Mouse (Mus musculus) right cerebral cortex, adult 18-20 months (tissue): ENCODE data around the gene Tex38.
A peak's percentile ranks its signal among the peaks of the same experiment; 100 is the strongest.

Source experiments
- DNase-seq: peaks from one replicate; pipeline ENCODE4 v3.0.0; 2022; ENCODE audit warnings: mixed read lengths

Gene Tex38

GRCm38 (mm10) chr4:115780918-115781317 lies at the start of gene Tex38:
Tex38 (minus strand) TSS chr4:115781018.
- no peak for DNase-seq

DNA sequence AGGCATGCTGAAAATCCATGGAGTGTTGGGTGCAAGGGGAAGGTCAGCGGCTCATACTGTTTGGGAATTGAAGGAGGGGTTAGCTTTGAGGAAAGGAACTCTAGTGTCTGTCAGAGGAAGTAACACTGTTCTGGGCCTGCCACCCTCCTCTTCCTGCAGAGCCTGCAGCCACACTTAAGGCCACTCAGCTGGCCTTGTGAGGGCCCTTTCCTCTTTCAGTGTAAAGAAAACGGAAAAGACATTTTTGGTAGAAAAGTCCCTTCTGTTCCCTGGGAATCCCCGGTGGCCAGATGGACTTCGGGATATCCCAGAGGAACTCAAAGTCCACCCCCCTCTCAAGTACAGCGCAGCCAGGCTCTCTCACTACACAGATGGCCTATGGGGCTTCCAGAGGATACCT lies 49.7 kb upstream of the Tex38 start:
- no peak for DNase-seq

- no peak for DNase-seq
These were observed 47.7 kb upstream of the Tex38 start for GRCm38 (mm10) chr4:115828572-115828902.

DNA sequence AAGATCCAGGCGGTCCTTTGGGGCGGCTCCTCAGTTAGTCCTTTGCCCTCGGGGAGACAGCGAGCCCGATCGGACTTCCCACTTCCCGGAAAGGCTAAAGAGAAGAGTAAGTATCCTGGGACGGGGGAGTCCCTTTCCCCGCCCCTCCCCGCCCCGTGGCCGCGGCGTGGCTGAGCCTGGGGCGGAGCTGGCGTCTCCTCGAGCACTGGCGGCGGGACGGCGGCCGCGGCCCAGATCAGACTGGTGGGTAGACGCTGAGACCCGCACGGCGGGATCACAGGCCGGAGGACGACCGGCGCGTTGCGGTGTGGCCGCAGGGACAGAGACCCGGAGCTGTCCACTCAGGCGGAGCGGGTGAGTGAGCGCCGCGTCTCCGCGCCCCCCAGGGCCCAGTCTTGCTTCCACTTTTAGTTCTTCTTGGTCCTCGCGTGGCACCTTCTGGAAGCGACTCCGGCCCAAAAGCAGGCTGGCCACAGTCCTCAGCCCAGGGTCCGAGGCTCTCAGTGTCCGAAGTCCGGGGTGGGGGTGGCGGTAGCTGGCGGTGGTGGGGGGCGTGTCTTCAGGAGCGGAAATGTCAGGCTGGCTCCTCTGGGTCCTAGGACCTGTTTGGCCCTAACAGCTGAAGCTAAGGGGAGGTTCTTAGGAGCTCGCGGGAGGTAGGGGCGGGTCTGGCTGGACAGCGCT lies 47.2 kb upstream of the Tex38 start, which contains the start of gene Mob3c:
Gene Mob3c, plus strand, starts transcription at position 205 of the 684 bp plus-strand sequence.
- peak; percentile 64 for DNase-seq

DNA sequence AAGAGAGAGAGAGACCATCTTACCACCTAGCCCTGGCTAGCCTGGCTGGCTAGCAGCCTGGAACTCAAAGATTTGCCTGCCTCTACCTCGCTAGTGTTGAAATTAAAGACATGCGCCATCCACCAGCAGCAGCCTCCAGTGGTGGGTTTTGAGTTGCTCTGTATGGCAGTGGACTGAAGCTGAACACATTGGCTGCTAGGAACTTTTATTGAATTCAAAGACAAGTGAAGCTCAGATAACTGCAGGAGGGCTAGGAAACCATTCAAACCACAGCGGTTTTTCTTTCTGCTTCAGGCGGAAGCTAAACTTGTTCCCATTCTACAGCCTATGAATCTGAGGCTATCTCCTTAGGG lies 46.7 kb upstream of the Tex38 start:
- no peak for DNase-seq

- no peak for DNase-seq
These were observed 46.2 kb upstream of the Tex38 start for GRCm38 (mm10) chr4:115827066-115827465.

DNA sequence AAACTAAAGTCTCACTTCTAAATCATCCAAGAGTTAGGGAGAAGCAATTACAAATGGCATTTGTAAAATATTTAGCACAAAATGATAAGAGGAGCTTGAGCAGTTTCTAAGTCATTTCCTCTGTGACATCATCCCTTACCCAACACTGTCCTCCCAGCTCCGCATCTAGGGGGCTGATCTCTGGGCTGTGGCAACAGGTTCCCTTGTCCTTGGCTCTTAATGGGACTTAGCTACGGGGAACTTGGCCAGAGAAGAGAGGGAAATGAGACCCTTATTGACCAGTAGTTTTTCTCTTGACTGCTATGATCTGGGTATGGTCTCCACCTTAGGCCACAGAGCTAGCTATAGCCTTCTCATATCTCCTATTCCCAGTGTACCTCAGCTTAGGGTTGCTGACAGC lies 44.5 kb upstream of the Tex38 start:
- DNase-seq, result no peak

- no peak for DNase-seq
These were observed 43.4 kb upstream of the Tex38 start for GRCm38 (mm10) chr4:115824178-115824577.

DNA sequence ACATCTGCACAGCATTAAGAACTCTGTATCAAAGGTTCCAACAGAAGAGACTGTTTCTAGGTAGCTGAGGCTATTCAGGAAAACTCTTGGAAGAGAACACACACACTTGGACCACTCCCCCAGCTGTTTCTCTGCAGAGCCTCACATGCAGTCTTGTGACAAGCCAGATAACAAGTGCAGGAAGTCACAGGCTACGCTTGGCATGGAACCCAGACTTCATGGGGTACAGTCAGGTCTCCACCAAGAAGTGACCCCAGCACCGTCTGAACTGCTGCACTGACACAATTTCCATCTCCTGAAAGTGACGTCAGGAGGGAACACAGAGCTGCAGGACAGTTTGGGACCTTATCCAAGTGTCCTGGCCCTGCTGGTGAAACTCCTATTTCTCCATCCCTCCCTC lies 41.1 kb upstream of the Tex38 start:
- no peak for DNase-seq

GRCm38 (mm10) chr4:115821431-115821830 lies 40.6 kb upstream of the Tex38 start:
- no peak for DNase-seq

- DNase-seq, result no peak
These were observed 40.1 kb upstream of the Tex38 start for GRCm38 (mm10) chr4:115820944-115821343.

- DNase-seq, result no peak
These were observed 39.4 kb upstream of the Tex38 start for GRCm38 (mm10) chr4:115820199-115820598.

GRCm38 (mm10) chr4:115815606-115816005 lies 34.8 kb upstream of the Tex38 start:
- no peak for DNase-seq

DNA sequence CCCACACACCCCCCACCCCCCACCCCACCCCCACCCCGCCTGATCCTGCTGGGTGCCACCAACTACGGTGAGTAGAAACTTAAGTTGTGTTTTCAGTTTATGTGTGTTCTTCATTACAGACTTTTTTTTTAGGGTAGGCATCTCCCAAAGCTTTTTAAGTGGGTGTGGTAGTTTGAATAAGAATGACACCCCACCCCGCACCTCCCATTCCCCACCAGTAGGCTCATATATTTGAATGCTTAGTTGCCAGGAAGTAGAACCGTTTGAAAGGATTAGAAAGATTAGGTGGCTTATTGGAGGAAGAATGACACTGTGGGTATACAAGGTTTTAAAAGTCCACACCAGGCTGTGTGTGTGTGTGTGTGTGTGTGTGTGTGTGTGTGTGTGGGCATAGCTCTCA lies 31.5 kb upstream of the Tex38 start:
- no peak for DNase-seq

DNA sequence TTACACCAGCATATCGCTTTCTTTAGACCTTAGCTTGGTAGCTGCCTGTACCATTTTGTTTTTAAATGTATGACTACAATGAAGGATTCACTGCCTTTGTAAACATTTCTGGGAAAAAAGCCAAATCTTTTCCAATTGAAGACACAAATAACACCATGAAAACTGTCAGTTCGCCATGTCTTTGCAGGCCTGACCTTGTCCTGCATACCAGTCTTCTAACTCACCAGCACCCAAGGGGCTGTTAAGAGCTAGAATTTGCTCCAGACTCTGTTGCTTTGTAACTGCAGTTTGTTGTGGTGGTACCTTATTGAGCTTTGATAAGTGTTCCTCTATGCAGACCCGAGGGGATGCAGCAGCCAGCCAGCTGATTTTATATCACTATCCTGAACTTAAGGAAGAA lies 19.2 kb upstream of the Tex38 start:
- DNase-seq, result no peak

DNA sequence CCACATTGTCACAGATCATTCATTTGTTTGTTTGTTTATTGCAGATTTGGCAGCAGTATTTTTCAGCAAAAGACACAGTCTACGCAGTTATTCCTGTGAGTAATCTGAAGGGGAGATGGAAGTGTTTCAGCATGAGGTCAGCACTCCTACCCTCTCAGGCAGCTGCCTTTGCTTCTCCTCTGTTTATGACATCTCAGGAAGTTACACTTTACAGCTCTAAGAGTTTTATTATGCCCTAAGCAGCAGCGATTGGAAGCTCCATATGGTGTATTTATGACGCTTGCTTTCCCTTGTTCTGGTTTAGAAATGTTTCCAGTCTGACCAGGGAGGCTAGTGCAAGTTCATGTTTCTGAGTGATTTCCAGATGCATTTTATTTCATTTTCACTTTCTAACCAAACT lies 14.5 kb upstream of the Tex38 start:
- DNase-seq, result no peak

DNA sequence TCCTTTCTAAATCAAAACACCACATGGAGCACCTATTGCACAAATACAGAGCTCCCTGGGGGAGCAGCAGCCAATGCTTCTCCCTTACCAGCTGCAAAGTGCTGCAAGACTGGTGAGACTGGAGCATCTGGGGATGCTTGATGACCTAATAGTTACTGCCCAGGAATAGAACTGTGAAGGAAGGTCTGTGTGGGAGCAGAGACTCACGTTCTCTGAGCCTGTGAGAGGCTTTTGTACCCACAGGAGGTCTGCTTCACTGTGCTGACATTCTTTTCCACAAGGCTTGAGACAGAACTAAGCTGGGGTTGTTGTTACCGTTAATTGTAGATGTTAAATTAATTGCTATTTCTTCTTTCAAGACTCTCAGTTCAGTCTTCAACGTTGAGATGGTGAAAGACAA lies 10.0 kb upstream of the Tex38 start:
- DNase-seq, result peak; percentile 45

GRCm38 (mm10) chr4:115785511-115786034 lies 4.8 kb upstream of the Tex38 start:
- DNase-seq, result no peak

GRCm38 (mm10) chr4:115784769-115785510 lies 4.1 kb upstream of the Tex38 start, which contains the start of gene Atpaf1:
Atpaf1 (plus strand) TSS chr4:115784812.
- peak; percentile 85 for DNase-seq

- no peak for DNase-seq
These were observed 1.4 kb upstream of the Tex38 start for GRCm38 (mm10) chr4:115782026-115782805.

- DNase-seq, result peak; percentile 59
These were observed 549 bp downstream of the Tex38 start for GRCm38 (mm10) chr4:115780269-115780668.

DNA sequence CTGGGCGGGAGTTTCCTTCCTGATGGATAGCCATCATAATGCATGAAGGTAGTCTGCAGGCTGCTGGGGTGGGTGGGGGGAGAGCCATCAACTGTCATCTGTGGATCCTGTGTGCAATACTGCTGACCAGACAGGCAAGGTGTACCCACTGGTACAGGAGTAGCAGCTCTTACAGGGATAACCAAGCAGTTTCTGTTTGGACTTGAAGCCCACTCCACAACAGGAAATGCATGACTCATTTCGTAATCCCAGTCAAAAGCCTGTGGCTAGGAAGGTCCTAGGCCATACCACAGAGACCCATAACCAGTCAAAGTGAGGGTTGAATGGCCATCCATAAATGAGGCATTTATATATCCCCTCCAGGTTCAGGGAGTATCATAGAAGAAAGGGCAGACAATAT lies 3.2 kb downstream of the Tex38 start:
- DNase-seq, result no peak

GRCm38 (mm10) chr4:115775056-115775455 lies 5.8 kb downstream of the Tex38 start:
- no peak for DNase-seq
